Mouse (Mus musculus) adrenal gland, adult 8-10 months (tissue): ENCODE measurements around the gene Gm5901. TPM values are rescaled to one million over a fixed set of nuclear protein-coding genes. Genes with fewer than 3 reads are reported as not detected.
A peak's percentile ranks its signal among the peaks of the same experiment; 100 is the strongest.

Experiments
- DNase-seq: peaks from one replicate; pipeline ENCODE4 v3.0.0; 2022
- total RNA-seq, 4 experiments: library from RNA; stranded (reverse); gene quantifications; 2 replicates each; pipeline ENCODE4 v1.2.4; 2022

Gene Gm5901
- total RNA-seq, 4 experiments from 2014 or later: not detected

DNA sequence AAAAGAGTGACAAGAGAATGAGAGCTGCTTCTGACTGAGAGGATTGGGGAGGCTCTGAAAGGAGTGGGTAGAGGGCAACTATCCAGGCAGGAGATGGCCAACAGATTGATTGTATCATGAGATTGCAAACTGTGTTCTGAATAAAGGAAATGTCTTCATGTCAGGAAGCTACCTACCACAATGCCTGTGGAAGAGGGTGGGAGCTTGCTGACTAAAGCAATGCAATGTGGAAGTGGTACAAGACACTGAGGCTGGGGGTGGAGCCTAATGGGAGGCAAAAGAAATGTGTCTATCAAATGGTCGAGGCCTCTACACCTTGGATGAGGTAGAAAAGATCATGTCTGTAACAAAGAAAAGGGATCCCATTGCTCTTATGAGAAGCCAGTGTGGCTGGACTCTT, 31.5 kb downstream of the Gm5901 start:
- no peak for DNase-seq

DNA sequence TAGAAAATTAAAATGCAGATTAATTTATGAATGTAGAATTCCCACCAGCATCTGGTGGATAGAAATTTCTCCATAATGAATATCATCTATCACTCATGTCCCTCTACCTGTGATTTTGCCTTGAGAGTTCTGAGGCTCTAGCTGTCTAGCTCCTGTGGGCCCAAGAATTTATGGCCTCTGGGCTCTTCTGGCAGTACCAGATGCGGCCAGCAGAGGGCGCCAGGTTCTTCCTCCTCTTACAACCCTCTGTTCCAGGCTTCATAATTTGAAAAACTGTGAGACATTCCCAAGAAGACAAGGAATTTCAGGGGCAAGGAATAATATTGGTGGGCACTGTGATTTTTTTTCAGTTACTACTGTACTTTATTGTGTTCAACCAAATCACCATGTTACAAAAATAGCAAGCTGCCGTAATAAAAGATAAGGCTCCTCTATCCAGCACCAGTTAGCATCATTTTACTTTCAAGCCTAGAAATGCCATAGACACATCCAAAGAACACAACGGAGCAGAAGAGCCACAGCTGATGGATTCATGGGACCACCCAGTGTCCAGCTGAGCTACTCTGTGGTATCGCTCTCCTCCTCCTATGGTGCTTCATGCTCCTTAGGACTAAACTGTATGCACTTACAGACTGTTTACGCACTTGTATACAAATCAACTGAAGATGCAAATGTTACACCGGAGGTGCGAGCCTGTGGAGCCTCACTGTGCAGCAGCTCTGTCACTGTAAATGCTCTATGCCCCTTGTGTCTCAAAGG, 37.2 kb downstream of the Gm5901 start:
- DNase-seq: peak; percentile 44

DNA sequence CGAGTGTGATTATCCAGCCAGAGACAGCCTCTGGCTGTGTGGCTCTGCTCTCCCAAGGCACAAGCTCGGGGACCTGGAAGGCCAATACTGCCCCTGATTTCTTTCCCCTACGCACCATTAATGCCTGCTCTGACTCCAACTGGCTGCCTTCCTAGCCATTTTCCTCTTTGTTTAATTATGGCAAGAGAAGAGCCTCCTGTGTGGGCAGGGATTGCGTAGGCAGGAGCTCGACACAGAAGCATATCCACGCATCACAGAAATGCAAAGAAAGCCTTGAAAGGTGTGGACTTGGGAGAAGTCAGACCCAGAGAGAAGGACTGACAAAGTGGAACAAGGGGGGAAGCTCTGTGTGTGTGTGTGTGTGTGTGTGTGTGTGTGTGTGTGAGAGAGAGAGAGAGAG, 39.5 kb downstream of the Gm5901 start:
- no peak for DNase-seq

DNA sequence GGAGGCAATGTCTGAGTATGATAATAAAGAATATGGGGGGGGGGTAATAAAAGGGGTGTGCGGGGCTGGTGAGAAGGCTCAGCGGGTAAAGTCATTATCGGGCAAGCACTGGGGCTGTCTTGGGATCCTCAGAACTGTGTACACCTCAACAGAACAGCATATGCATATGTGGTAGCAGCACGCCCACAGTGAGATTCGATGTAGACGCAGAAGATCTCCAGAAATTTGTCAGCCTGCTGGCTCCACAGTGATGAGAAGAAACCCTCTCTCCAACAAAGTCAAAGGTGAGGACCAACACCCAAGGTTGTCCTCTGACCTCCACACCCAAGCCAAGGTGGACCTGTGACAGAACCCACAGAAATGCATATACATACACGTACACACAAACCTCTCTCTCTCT, 41.7 kb downstream of the Gm5901 start:
- no peak for DNase-seq

DNA sequence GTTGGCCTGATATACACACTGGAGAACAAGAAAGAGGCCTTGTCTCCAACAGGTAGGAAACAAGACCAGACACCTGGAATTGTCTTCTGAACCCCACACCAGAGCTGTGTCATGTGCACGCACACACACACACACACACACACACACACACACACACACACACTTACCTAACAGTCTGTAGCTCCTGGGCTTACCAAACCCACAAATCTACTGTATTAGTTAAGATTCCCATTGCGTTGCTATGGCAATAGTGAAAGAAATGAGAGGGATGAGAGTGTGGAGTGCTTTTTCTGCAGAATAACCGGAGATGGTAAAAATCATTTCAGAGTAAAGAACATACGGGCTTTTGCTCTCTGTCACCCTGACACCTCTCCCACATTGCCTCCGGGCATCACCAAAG, 43.3 kb downstream of the Gm5901 start:
- no peak for DNase-seq

DNA sequence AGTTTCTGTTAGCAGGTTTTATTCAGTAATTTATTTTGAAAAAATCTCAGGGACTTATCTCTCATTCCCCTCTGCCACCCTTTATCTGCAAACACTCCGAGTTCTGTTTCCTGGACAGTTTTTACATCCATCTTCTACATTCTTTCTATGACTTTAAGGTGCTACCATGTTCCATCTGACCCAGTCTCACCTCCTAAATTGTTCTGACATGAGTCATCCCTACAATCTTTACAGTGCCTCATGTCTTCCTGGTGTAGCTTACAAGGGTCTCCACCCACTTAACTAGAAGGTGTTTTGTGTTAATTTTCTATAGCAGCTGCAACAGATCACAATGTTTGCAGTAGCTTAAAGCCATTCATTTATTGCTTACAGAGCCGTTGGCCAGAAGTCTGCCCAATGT, 46.1 kb downstream of the Gm5901 start:
- DNase-seq: no peak

DNA sequence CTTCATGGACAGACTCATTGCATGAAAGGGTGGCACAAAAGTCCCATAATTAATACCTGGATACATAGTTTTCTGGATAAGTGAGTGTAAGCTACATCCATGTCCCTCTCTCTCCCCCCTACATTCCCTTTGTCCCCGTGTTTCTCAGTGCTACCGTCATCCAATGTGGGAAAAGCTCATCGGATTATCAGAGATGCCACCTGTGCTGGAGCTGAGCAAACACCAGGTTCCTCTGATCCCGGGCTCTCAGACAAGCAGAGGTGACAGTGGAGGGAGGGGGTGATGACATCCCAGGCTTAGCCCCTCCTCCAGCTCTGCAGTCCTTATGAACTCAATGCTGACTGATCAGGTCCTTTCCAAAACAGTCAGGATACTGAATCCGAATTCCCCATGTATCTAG, 49.5 kb downstream of the Gm5901 start:
- DNase-seq: no peak

DNA sequence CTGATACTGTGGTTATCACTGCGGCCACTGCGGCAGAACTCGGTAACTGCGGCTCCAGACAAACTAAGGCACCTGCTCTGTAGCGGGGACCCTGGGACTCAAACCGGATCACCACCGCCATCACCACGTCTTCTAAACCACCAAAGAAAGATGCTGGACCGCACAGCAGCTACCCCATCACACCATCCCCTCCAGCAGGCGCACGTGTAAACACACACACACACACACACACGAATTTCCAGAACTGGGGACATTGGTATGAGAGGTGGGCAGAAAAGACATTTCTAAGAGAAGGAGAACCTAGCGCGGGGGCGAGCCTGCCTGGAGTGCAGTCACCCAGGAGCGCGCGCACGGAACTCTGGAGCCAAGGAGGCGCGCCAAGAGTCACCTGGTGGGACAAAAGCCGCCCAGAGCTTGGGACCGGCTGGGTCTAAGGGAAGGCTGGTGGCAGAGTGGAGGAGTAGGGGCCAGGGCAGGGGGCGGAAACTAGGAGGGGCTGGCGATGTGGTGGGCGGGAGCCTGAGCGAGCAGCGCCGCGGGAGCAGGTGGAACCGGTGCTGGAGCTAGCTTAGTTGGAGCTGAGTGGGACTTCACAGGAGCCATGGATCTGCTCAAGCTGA, 50.7 kb downstream of the Gm5901 start, which contains the start of gene Cckbr:
Cckbr (plus strand) TSS at position 308 of the 620 bp plus-strand sequence.
- DNase-seq: no peak

DNA sequence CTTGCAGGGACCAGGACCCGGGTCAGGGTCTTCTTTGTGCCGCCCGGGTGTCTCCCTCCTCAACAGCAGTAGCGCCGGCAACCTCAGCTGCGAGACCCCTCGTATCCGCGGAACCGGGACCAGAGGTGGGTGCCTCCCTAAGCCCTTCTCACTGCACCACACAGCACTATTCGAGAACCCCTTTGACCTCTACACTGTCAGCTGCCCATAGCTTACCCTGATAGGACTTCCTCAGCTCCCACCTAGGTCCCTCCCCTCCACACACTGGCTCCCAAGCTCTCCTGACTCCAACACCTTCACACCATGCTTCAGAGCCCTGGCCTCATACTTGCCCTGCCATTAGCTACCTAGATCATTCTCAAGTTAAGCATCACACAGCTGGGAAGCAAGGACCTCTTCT, 51.2 kb downstream of the Gm5901 start:
- no peak for DNase-seq

Other genes with a start within 250 kb of the Gm5901 start
- gene Olfr683, start 228.0 kb upstream of the Gm5901 start, total RNA-seq: not detected
- gene Olfr684, start 211.4 kb upstream of the Gm5901 start, total RNA-seq: not detected
- gene Olfr685, start 189.0 kb upstream of the Gm5901 start, total RNA-seq: not detected
- gene Olfr686, start 167.6 kb upstream of the Gm5901 start, total RNA-seq: not detected
- not detected for gene Olfr688, start 86.9 kb upstream of the Gm5901 start, total RNA-seq
- not detected for gene Olfr689, start 63.9 kb upstream of the Gm5901 start, total RNA-seq
- gene Olfr690, start 40.9 kb upstream of the Gm5901 start, total RNA-seq: not detected
- gene Olfr691, start 32.8 kb upstream of the Gm5901 start, total RNA-seq: under 1 TPM in 1 of 4 experiments, not detected in 3; 0.15 TPM
- not detected for gene Olfr692, start 6.8 kb upstream of the Gm5901 start, total RNA-seq
- gene Fam160a2, start 25.0 kb downstream of the Gm5901 start, total RNA-seq: 10 to 100 TPM; 28.5 to 34.9 (median 32.1) TPM
- not detected for gene Cnga4, start 29.5 kb downstream of the Gm5901 start, total RNA-seq
- gene Cckbr, start 50.7 kb downstream of the Gm5901 start, total RNA-seq: under 1 TPM in 2 of 4 experiments, not detected in 2; 0.13 to 0.15 TPM
- 10 to 100 TPM; 59.4 to 66.5 (median 60.9) TPM for gene Cavin3, start 107.3 kb downstream of the Gm5901 start, total RNA-seq
- gene Smpd1, start 179.3 kb downstream of the Gm5901 start, total RNA-seq: 10 to 100 TPM; 47.3 to 54.3 (median 51.8) TPM
- gene Apbb1, start 206.6 kb downstream of the Gm5901 start, total RNA-seq: 10 to 100 TPM; 17.3 to 30.8 (median 24.3) TPM
- 1 to 10 TPM in 1 of 4 experiments, under 1 TPM in 3; 0.52 to 1.3 (median 0.72) TPM for gene Hpx, start 225.1 kb downstream of the Gm5901 start, total RNA-seq